Mouse (Mus musculus) forebrain, embryonic 14.5 days (tissue): Measurements from ENCODE around the gene Rpp38. TPM values are rescaled to one million over a fixed set of nuclear protein-coding genes. Genes with fewer than 3 reads are reported as not detected.

ENCODE experiments used
- ATAC-seq: fragments of 200-750 bp; cut with Nextera tagmentation; 2 replicates; pipeline ENCODE4 v1.8.0; 2017; ENCODE audit warnings: mild to moderate bottlenecking, moderate library complexity
- DNase-seq: peaks from one replicate; pipeline ENCODE4 v3.0.0-alpha.2; 2015; ENCODE audit warnings: low spot score
- H3K27ac ChIP-seq: fragments of 300-500 bp; sonication (generic); 2 replicates; pipeline ENCODE4 v1.5.1; 2014; ENCODE audit warnings: low read depth, mild to moderate bottlenecking, control low read depth, low read length, moderate library complexity
- H3K27me3 ChIP-seq: fragments of 300-500 bp; sonication (generic); replicated peaks from 2 replicates; pipeline ENCODE4 v1.6.1; 2014; ENCODE audit warnings: low read length, control low read depth, mixed read lengths; ENCODE audit not compliant: control insufficient read depth, insufficient read depth
- H3K36me3 ChIP-seq: fragments of 300-500 bp; sonication (generic); 2 replicates; pipeline ENCODE4 v1.6.1; 2014; ENCODE audit warnings: low read length, control low read depth; ENCODE audit not compliant: control insufficient read depth, insufficient read depth
- H3K4me1 ChIP-seq: fragments of 300-500 bp; sonication (generic); 2 replicates; pipeline ENCODE4 v1.6.1; 2014; ENCODE audit warnings: antibody characterized with exemption, low read length, control low read depth; ENCODE audit not compliant: control insufficient read depth, insufficient read depth
- H3K4me2 ChIP-seq: fragments of 300-500 bp; sonication (generic); 2 replicates; pipeline ENCODE4 v1.6.1; 2014; ENCODE audit warnings: mild to moderate bottlenecking, control low read depth, low read length
- H3K4me3 ChIP-seq: fragments of 300-500 bp; sonication (generic); 2 replicates; pipeline ENCODE4 v1.5.1; 2014; ENCODE audit warnings: low read depth, low read length, control low read depth
- H3K9ac ChIP-seq: fragments of 300-500 bp; sonication (generic); 2 replicates; pipeline ENCODE4 v1.6.1; 2014; ENCODE audit warnings: mild to moderate bottlenecking, low read length, control low read depth, moderate library complexity
- H3K9me3 ChIP-seq: fragments of 300-500 bp; sonication (generic); replicated peaks from 2 replicates; pipeline ENCODE4 v1.6.1; 2016; ENCODE audit warnings: low read length, control low read depth, mixed read lengths; ENCODE audit not compliant: control insufficient read depth
- WGBS: fragments of 180-500 bp; shearing (Covaris S2); extraction: QIAGEN DNeasy Blood & Tissue Kit; methylation state at CpG from one replicate; pipeline ENCODE4 v1.1.7; 2014; 5-methylcytosine and 5-hydroxymethylcytosine counted together
- polyA plus RNA-seq: library from polyadenylated mRNA; unstranded; fragments of >200 nt; fragmentation: Nextera tagmentation; extraction: Ambion mirVana; gene quantifications from 2 replicates; pipeline ENCODE4 v1.2.1, GENCODE M21; 2014

Rpp38 gene
- polyA plus RNA-seq, 1 experiment from 2014 or later = 19.4 TPM

DNA sequence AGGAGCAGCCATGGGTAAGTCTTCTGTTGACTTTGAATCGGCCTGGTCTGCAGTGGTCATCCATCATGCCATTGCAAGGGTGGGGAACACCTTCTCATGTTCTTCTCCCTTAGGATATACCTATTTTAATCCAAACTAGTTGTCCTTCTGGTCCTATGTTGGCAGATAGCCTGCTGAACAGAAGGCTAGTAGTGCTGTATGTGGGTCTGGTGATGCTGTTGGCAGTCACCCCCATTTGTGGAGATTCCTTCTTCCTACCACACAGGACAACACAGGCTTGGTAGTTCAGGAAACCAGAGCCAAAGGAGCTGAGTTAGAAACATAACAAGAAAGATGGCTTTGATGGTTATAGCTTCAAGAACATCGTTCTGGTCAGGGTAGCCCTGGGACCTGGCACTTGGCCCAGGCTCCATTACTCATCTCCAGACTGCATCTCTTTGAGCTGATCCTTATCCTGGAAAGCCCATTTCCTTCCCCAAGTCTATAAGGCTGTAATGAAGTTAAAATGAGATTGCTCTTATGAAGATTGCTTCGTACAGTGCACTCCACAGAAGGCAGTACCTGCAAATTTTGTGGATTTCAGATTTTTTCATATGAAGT, 26.9 kb downstream of the Rpp38 start:
- DNase-seq (peak; percentile 1), ATAC-seq (no peak)
- Histone ChIP-seq H3K4me2 (no peak overlapping the region), H3K4me3 (no peak overlapping the region), H3K9me3 (no peaks in the 10 kb centered on the region), H3K27ac (no peak overlapping the region), H3K27me3 (no peaks in the 10 kb centered on the region), H3K9ac (no peak overlapping the region), H3K4me1 (no peaks in the 10 kb centered on the region), H3K36me3 (peaks cover 21% of the 10 kb centered on the region)
- 83% methylated on average over 3 of the region's 3 CpGs for WGBS

- H3K27me3 ChIP-seq = no peaks in the 10 kb centered on the region
- no peak for ATAC-seq
- no peaks in the 10 kb centered on the region for H3K36me3 ChIP-seq
- no peak for DNase-seq
- no peak overlapping the region for H3K4me2 ChIP-seq
- H3K27ac ChIP-seq = no peak overlapping the region
- no peak overlapping the region for H3K9ac ChIP-seq
- WGBS = 94% methylated on average over 7 of the region's 7 CpGs
- no peaks in the 10 kb centered on the region for H3K4me1 ChIP-seq
- H3K9me3 ChIP-seq = no peaks in the 10 kb centered on the region
- H3K4me3 ChIP-seq = no peak overlapping the region
These were observed 36.6 kb downstream of the Rpp38 start for GRCm38 (mm10) chr2:3295826-3296225.

DNA sequence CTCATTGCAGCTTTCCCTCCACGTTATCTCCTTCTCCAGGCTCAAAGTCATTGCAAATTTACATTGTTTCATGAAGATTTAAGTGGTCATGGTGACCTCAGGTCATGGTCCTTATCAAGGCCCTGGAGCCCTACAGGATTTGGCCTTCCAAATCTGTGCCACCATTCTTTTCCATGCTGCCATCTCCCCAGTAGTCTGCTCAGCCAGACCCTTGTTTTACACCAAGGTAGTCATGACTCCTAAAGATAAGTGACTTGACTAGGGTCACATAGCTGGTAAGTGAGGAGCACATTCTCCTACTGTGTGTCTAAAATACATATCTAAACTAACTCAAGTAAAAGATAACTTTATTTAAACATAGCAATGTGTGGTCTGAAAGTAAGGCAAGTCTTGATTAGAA, 40.3 kb downstream of the Rpp38 start:
- Histone ChIP-seq H3K27me3 (no peaks in the 10 kb centered on the region), H3K36me3 (no peaks in the 10 kb centered on the region), H3K9me3 (no peaks in the 10 kb centered on the region), H3K4me1 (no peaks in the 10 kb centered on the region), H3K9ac (no peak overlapping the region), H3K4me2 (no peak overlapping the region), H3K27ac (no peak overlapping the region), H3K4me3 (no peak overlapping the region)
- WGBS = 98% methylated on average over 1 of the region's 1 CpGs
- no peak for ATAC-seq
- no peak for DNase-seq

DNA sequence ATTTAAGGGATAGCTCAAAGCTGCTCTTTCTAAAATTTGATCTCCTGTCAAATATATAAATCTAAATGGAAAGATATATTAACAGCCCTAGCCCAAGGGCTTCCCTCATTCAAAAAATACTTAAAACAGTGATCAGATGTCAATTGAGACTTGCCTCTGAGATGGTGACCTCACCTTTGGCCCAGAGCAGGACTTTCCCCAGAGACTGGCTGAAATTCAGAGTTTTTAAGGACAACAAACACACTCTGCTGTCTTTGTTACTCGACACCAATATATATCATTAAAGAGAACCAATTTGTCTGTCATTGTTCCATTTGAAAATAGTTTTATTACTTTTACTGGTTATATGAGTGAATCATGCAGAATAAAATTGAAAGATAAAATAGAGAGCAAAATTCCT, 42.9 kb downstream of the Rpp38 start:
- H3K36me3 ChIP-seq = no peaks in the 10 kb centered on the region
- no peaks in the 10 kb centered on the region for H3K9me3 ChIP-seq
- peaks cover 6% of the 10 kb centered on the region; the same call in 1 of the 2 replicates for H3K4me1 ChIP-seq
- H3K9ac ChIP-seq = no peak overlapping the region
- no peak overlapping the region for H3K4me2 ChIP-seq
- 98% methylated on average over 1 of the region's 1 CpGs for WGBS
- H3K27me3 ChIP-seq = no peaks in the 10 kb centered on the region
- no peak for DNase-seq
- no peak for ATAC-seq
- no peak overlapping the region for H3K27ac ChIP-seq
- H3K4me3 ChIP-seq = no peak overlapping the region

GRCm38 (mm10) chr2:3286243-3286642, 46.2 kb downstream of the Rpp38 start:
- Histone ChIP-seq H3K4me2 (no peak overlapping the region), H3K4me1 (peaks cover 6% of the 10 kb centered on the region; the same call in 1 of the 2 replicates), H3K9me3 (no peaks in the 10 kb centered on the region), H3K4me3 (no peak overlapping the region), H3K36me3 (no peaks in the 10 kb centered on the region), H3K9ac (no peak overlapping the region), H3K27me3 (no peaks in the 10 kb centered on the region), H3K27ac (no peak overlapping the region)
- no peak for ATAC-seq
- 80% methylated on average over 2 of the region's 2 CpGs for WGBS
- DNase-seq = no peak

DNA sequence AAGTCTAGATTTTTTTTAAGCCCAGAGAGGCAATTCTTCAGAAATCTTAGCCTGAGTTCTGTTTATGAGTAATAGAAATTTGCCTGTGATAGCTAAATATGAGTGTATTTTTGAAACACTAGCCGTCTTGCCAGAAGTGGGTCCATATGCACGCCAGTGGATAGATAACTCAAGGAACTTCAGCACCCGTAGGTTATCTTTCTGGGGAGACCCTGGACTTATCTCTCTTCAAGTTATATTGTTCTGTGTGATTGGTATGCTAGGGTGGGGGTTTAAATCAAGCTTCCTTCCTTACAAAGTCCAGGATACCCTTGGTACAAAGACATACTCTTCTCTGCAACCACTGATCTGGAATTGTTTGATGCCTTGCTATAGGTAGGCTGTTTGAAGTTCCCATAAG, 46.7 kb downstream of the Rpp38 start:
- peaks cover 6% of the 10 kb centered on the region; the same call in 1 of the 2 replicates for H3K4me1 ChIP-seq
- peak overlapping the region; percentile 83; the same call in 1 of the 2 replicates for H3K4me3 ChIP-seq
- ATAC-seq (no peak), DNase-seq (no peak)
- 78% methylated on average over 3 of the region's 3 CpGs for WGBS
- peak overlapping the region; percentile 57 for H3K4me2 ChIP-seq
- H3K27me3 ChIP-seq = no peaks in the 10 kb centered on the region
- no peak overlapping the region for H3K27ac ChIP-seq
- H3K9ac ChIP-seq = peak overlapping the region; percentile 84
- no peaks in the 10 kb centered on the region for H3K36me3 ChIP-seq
- no peaks in the 10 kb centered on the region for H3K9me3 ChIP-seq

DNA sequence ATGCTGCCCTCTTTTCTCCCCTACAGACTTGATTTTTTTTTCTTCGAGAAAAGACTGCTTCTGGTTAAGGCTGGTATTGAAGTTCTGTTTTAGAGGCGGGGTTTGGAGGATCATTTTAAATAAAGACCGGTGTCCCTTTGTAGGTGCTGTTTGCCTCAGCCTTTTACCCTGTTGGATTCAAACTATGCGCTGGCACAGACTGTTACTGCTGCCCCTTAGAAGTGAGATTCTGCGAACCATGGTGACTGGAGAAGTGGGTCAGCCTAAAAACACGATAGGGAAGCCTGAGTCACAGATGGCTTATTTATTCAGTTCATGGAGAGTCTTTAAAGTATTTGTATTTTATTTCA, 47.3 kb downstream of the Rpp38 start:
- ATAC-seq (no peak), DNase-seq (peak; percentile 50)
- H3K4me1 ChIP-seq = peaks cover 6% of the 10 kb centered on the region; the same call in 1 of the 2 replicates
- peak overlapping the region; percentile 91 for H3K27ac ChIP-seq
- no peaks in the 10 kb centered on the region for H3K36me3 ChIP-seq
- no peaks in the 10 kb centered on the region for H3K27me3 ChIP-seq
- peak overlapping the region; percentile 57 for H3K4me2 ChIP-seq
- 1% methylated on average over 6 of the region's 6 CpGs for WGBS
- peak overlapping the region; percentile 83 for H3K4me3 ChIP-seq
- peak overlapping the region; percentile 84 for H3K9ac ChIP-seq
- no peaks in the 10 kb centered on the region for H3K9me3 ChIP-seq

DNA sequence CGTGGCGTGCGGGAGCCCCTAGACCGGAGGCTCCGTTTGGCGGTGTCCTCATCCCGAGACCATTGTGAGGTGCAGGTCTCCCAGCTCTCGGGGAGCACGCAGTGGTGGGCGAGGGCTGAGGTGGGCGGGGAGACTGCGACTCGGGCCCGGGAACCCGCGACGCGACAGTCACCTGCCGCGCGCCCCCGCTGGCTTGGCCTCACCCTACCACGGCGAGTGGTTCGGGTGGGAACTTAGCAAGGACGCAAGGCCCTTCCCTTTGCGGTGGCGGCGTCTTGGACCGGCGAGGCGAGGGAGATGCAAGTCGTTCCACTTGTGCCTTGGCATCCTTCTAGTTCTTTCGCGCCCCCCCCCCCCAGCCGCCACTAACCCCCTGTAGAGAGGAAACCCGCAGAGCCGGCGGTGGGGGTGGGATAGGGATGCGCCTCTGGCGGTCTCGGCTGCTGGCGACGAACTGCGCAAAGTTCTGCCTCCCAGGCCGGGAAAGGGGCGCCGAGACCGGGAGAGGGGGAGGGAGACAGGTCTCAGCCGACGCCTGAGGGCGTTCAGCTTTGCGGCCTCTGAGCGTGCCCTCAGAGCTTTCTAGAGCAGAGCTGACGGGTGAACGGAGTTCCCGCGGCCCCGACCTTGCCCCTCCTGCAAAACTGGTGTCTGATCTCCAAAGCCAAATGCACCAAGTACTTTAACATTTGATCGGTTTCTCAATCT, 47.8 kb downstream of the Rpp38 start:
- Histone ChIP-seq H3K4me1 (peaks cover 6% of the 10 kb centered on the region; the same call in 1 of the 2 replicates), H3K27ac (peak overlapping the region; percentile 91), H3K27me3 (no peaks in the 10 kb centered on the region), H3K9me3 (no peaks in the 10 kb centered on the region), H3K9ac (peak overlapping the region; percentile 84), H3K36me3 (no peaks in the 10 kb centered on the region), H3K4me2 (peak overlapping the region; percentile 57), H3K4me3 (peak overlapping the region; percentile 83)
- ATAC-seq = peak; percentile 3
- WGBS = under 1% methylated on average over 59 of the region's 60 CpGs
- DNase-seq = peak; percentile 63
